ENCODE assay signal across 8 mouse cellular contexts in genomic region chr13:72400677-72401076, GRCm38 (mm10).
DNase-seq lines count a peak whose midpoint lies in the region; ATAC-seq lines count a peak whose summit lies in the region.

No protein-coding gene starts in this region.

- peak overlapping the region; percentile 50; the same call in 1 of the 2 replicates for H3K27ac ChIP-seq in heart, embryonic 13.5 days (replicated peaks)
- H3K27ac ChIP-seq in hindbrain, embryonic 11.5 days (ENCODE audit: low read depth, low read length) = no peak overlapping the region
- peak overlapping the region; percentile 75 for H3K27ac ChIP-seq in limb, embryonic 10.5 days

- peak overlapping the region; percentile 33 for H3K9ac ChIP-seq in heart, embryonic 13.5 days
- no peak overlapping the region for H3K9ac ChIP-seq in hindbrain, embryonic 11.5 days (ENCODE audit: low read depth, low read length)

- peak overlapping the region; percentile 56 for H3K4me2 ChIP-seq in heart, embryonic 13.5 days
- H3K4me2 ChIP-seq in hindbrain, embryonic 11.5 days (replicated peaks; ENCODE audit: low read depth, low read length) = no peak overlapping the region

- no peaks in the 10 kb centered on the region for H3K9me3 ChIP-seq in heart, embryonic 13.5 days
- H3K9me3 ChIP-seq in hindbrain, embryonic 11.5 days (ENCODE audit: control insufficient read depth, low read length) = no peaks in the 10 kb centered on the region
- H3K9me3 ChIP-seq in limb, embryonic 10.5 days (replicated peaks) = no peaks in the 10 kb centered on the region

- no peaks in the 10 kb centered on the region for H3K36me3 ChIP-seq in heart, embryonic 13.5 days
- H3K36me3 ChIP-seq in hindbrain, embryonic 11.5 days (ENCODE audit: control insufficient read depth, insufficient read depth, low read length) = no peaks in the 10 kb centered on the region
- H3K36me3 ChIP-seq in limb, embryonic 10.5 days = no peaks in the 10 kb centered on the region

- 0 out of 2 replicates have a peak, but pooled peaks have one; percentile 43 for ATAC-seq in heart, embryonic 13.5 days (ENCODE audit: extremely low read depth, insufficient number of reproducible peaks, low FRiP score, low TSS enrichment)
- ATAC-seq in hindbrain, embryonic 11.5 days (ENCODE audit: low FRiP score) = peak; percentile 64
- no peak for ATAC-seq in granulocyte monocyte progenitor cell, adult 5-6 weeks (replicated peaks; ENCODE audit: poor library complexity, severe bottlenecking)

- peaks cover 12% of the 10 kb centered on the region for H3K4me1 ChIP-seq in heart, embryonic 13.5 days
- peaks cover 6% of the 10 kb centered on the region; the same call in 1 of the 2 replicates for H3K4me1 ChIP-seq in hindbrain, embryonic 11.5 days (replicated peaks; ENCODE audit: control insufficient read depth, insufficient read depth, low read length)
- peaks cover 33% of the 10 kb centered on the region for H3K4me1 ChIP-seq in limb, embryonic 10.5 days

- no peak for DNase-seq in heart, postnatal 4 days
- peak; percentile 85 for DNase-seq in embryo, embryonic 10 days (ENCODE audit: low spot score)
- peak; percentile 70 for DNase-seq in hindbrain, embryonic 11.5 days (ENCODE audit: low spot score)
- peak; percentile 82 for DNase-seq in limb, embryonic 10.5 days (ENCODE audit: low spot score)
- DNase-seq in ovary, postnatal 10 days (ENCODE audit: low spot score) = no peak
- DNase-seq in adrenal gland, postnatal 36 days = no peak

- peaks cover 30% of the 10 kb centered on the region for H3K27me3 ChIP-seq in heart, embryonic 13.5 days (replicated peaks)
- no peaks in the 10 kb centered on the region for H3K27me3 ChIP-seq in hindbrain, embryonic 11.5 days (ENCODE audit: control insufficient read depth, insufficient read depth, low read length)
- peaks cover 16% of the 10 kb centered on the region for H3K27me3 ChIP-seq in limb, embryonic 10.5 days (ENCODE audit: low read depth, poor library complexity, severe bottlenecking)

- 6% methylated on average over 10 of the region's 10 CpGs for WGBS in heart, embryonic 13.5 days
- WGBS in hindbrain, embryonic 11.5 days = 24% methylated on average over 10 of the region's 10 CpGs
- WGBS in limb, embryonic 10.5 days = 11% methylated on average over 10 of the region's 10 CpGs

- peak overlapping the region; percentile 9; the same call in 1 of the 2 replicates for H3K4me3 ChIP-seq in heart, embryonic 13.5 days
- H3K4me3 ChIP-seq in hindbrain, embryonic 11.5 days (ENCODE audit: low read depth, low read length) = no peak overlapping the region
- peak overlapping the region; percentile 30 for H3K4me3 ChIP-seq in limb, embryonic 10.5 days

Comparison
In these comparisons a context has a peak if more than half of its experiments do, and no peak if none do; other contexts are left out.
1. DNase-seq: peak in embryo, embryonic 10 days (single experiment), hindbrain, embryonic 11.5 days (single experiment) and limb, embryonic 10.5 days (single experiment); none in heart, postnatal 4 days (single experiment), ovary, postnatal 10 days (single experiment) and adrenal gland, postnatal 36 days (0 of 2).